Mouse (Mus musculus): ENCODE measurements around the gene Fgf11. TPM values are rescaled to one million over a fixed set of nuclear protein-coding genes. Genes with fewer than 3 reads are reported as not detected.

Fgf11 gene
- polyA plus RNA-seq, 1 experiment from 2014 or later = 1.0 TPM

DNA sequence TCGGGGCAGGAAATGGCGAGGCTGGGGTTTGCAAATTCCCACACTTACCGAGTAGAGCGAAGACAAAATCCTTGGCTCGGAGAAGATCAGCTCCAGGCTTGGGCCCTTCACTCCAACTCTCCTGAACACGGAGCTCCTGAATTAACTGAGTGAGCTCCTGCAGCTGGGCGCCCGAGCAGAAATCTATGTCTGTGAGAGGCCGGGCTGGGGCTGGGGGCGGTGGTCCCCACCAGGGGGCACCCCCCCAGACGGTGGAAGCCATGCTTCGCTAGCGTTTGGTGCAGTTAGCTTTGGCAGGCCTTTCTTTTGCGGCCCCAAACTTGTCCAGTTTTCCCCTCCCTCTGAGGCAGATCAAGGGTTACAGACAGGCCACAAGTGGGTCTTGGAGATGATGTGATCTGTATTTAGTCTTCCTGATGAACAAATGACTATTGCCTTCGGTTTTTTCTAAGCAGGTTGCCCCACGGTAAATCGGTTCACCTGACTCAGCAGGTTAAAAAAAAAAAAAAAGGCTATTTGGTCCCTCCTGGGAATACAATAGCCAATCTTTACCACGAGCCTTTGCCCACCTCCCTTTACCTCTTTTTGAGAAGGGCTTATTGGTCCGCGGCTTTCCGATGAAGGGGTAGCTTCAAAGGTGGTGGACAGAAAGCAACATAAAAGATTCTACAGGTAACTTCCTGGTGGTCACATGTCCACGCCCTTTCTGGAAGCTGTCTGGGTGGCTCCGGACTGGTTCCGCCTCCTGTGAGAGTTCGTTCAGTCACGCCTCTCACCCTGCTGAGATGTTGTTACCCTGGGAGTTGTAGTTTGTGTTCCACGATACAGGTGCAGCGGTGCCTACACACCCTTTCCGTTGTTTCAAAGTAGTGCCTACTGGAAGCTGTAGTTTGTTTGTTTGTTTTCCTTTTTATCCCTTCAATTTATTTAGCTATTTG, 3.6 kb upstream of the Fgf11 start, which contains the start of gene Tmem102:
TSS of gene Tmem102 (minus strand) at position 653 of the 938 bp plus-strand sequence.
- Histone ChIP-seq H3K4me3 (ENCODE audit: low read length) (peak within 1 kb of the TSS; percentile 66), H3K4me1 (replicated peaks; ENCODE audit: control insufficient read depth, insufficient read depth, low read length) (peaks cover 39% of the 10 kb centered on the region), H3K27ac (ENCODE audit: low read length) (no peak within 1 kb of the TSS), H3K36me3 (ENCODE audit: control insufficient read depth, insufficient read depth, low read length) (no peaks in the 10 kb centered on the region), H3K4me2 (ENCODE audit: low read depth, low read length) (peak within 1 kb of the TSS; percentile 98), H3K9ac (ENCODE audit: low read length) (peak within 1 kb of the TSS; percentile 75), H3K27me3 (ENCODE audit: control insufficient read depth, insufficient read depth, low read depth, low read length) (peaks cover 30% of the 10 kb centered on the region), H3K9me3 (ENCODE audit: control insufficient read depth, low read length) (peaks cover 3% of the 10 kb centered on the region; the same call in 1 of the 2 replicates)
- WGBS = 10% methylated on average over 29 of the region's 29 CpGs
- ATAC-seq (ENCODE audit: low read depth) = no peak

DNA sequence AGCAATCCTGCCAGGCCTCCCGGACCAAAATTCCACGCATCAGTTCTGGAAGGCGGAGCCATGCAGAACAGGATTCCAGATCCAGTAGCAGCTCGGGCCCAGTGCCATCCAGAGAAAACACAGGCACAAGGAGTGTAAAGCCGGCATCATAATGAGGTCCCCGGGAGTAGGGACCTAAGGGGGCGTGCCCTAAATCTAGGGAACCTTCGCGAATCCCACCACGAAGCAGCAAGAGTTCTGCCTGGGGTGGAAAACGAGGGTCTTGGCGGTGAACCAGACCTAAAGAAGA, 2.9 kb upstream of the Fgf11 start:
- Histone ChIP-seq H3K27me3 (ENCODE audit: control insufficient read depth, insufficient read depth, low read depth, low read length) (peaks cover 31% of the 10 kb centered on the region), H3K27ac (ENCODE audit: low read length) (no peak overlapping the region), H3K36me3 (ENCODE audit: control insufficient read depth, insufficient read depth, low read length) (no peaks in the 10 kb centered on the region), H3K9ac (ENCODE audit: low read length) (peak overlapping the region; percentile 75), H3K4me2 (ENCODE audit: low read depth, low read length) (peak overlapping the region; percentile 98), H3K4me3 (ENCODE audit: low read length) (peak overlapping the region; percentile 66), H3K4me1 (replicated peaks; ENCODE audit: control insufficient read depth, insufficient read depth, low read length) (peaks cover 45% of the 10 kb centered on the region), H3K9me3 (ENCODE audit: control insufficient read depth, low read length) (peaks cover 3% of the 10 kb centered on the region; the same call in 1 of the 2 replicates)
- 8% methylated on average over 12 of the region's 12 CpGs for WGBS
- no peak for ATAC-seq (ENCODE audit: low read depth)

DNA sequence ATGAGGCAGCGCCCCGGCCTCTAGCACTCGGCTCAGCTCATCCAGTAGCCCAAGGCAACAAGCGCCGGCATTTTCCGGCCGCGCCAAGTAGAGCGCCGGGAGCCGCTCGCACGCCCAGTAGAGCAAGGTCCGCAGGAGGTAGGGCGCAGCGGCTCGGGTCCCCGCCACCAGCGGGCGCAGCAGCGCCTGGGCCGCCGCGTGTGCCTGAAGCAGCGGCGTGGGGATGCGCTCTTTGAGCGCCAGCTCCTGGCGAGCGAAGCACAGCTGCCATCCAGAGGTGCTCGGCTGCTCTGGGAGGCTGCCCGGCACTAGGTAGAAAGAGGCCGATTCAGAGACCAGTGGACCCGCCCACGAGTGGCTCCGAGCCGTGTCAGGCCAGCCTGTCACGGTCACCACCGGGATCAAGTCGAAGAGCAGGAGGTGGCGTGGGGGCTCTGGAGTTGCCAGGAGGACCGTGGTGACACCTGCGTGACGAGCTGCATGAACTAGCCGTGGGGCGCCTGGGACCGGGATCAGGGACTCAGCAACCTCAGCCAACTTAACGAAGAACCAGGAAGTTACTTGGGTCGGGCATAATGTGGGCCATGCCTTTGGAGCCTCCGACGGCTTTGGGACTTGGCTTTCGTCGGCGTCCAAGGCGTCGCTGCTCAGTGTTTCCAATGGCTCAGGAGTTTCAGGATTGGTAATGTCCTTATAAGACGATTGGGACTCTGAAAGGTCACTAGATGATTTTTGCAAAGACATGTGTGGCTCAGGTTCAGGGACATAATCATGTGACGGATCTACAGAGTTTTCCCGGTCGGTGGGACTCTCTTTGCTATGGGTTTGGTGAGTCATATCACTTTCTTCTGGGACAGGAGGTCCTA, 2.4 kb upstream of the Fgf11 start:
- Histone ChIP-seq H3K4me1 (replicated peaks; ENCODE audit: control insufficient read depth, insufficient read depth, low read length) (peaks cover 49% of the 10 kb centered on the region), H3K4me2 (ENCODE audit: low read depth, low read length) (peak overlapping the region; percentile 98), H3K4me3 (ENCODE audit: low read length) (peak overlapping the region; percentile 66), H3K27me3 (ENCODE audit: control insufficient read depth, insufficient read depth, low read depth, low read length) (peaks cover 31% of the 10 kb centered on the region), H3K9ac (ENCODE audit: low read length) (peak overlapping the region; percentile 75), H3K27ac (ENCODE audit: low read length) (peak overlapping the region; percentile 31; the same call in 1 of the 2 replicates), H3K9me3 (ENCODE audit: control insufficient read depth, low read length) (peaks cover 3% of the 10 kb centered on the region; the same call in 1 of the 2 replicates), H3K36me3 (ENCODE audit: control insufficient read depth, insufficient read depth, low read length) (no peaks in the 10 kb centered on the region)
- peak; percentile 72 for ATAC-seq (ENCODE audit: low read depth)
- WGBS = 2% methylated on average over 60 of the region's 60 CpGs

DNA sequence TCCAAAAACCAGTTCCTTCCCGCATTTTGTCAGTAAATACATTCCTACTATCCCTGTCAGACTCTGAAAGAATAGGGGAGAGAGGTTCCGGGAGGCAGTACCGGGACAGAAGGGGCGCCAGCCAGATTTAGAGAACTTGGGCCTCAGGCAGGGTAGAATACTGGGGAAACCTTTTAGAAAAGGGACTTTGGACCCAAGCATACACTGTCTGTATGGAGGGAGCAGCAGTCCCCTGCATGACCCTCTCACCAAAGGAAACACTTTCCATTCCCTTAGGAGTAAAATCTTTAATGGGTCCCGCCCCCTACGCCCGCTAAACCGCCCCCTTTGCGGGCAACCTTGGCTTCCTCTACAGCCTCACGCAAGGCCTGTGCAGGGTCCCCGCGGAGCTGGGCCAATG, 1.7 kb upstream of the Fgf11 start:
- H3K27me3 ChIP-seq (ENCODE audit: control insufficient read depth, insufficient read depth, low read depth, low read length) = peaks cover 31% of the 10 kb centered on the region
- peak overlapping the region; percentile 75 for H3K9ac ChIP-seq (ENCODE audit: low read length)
- peak overlapping the region; percentile 66 for H3K4me3 ChIP-seq (ENCODE audit: low read length)
- ATAC-seq (ENCODE audit: low read depth) = peak; percentile 8; the same call in 1 of the 2 replicates
- H3K36me3 ChIP-seq (ENCODE audit: control insufficient read depth, insufficient read depth, low read length) = no peaks in the 10 kb centered on the region
- WGBS = 1% methylated on average over 12 of the region's 12 CpGs
- no peak overlapping the region for H3K27ac ChIP-seq (ENCODE audit: low read length)
- H3K4me1 ChIP-seq (replicated peaks; ENCODE audit: control insufficient read depth, insufficient read depth, low read length) = peaks cover 49% of the 10 kb centered on the region
- H3K4me2 ChIP-seq (ENCODE audit: low read depth, low read length) = peak overlapping the region; percentile 98
- peaks cover 3% of the 10 kb centered on the region; the same call in 1 of the 2 replicates for H3K9me3 ChIP-seq (ENCODE audit: control insufficient read depth, low read length)

DNA sequence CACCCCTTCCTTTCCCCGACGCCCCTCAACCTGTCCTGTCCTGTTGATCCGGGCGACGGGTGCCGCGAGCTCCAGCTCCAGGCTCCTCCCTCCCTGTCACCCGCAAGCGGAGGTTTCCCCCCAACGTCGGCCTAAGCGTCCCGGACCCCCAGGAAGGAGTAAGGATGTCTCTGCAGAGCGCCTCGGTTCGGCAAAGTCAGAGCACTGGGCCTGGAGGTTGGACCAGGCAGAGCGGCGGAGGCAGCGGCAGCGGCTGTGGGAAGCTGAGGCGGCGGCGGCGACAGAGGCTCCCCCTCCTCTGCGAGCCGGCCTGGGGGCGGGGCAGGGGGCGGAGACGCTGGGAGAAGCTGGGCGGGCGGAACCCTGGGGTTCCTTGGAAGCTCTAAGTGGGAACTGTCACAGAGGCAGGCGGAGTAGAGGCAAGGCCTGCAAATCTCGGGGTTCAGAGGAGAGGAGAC, 1.0 kb upstream of the Fgf11 start:
- ATAC-seq (ENCODE audit: low read depth) = peak; percentile 58
- Histone ChIP-seq H3K4me1 (replicated peaks; ENCODE audit: control insufficient read depth, insufficient read depth, low read length) (peaks cover 49% of the 10 kb centered on the region), H3K9ac (ENCODE audit: low read length) (peak overlapping the region; percentile 75), H3K27me3 (ENCODE audit: control insufficient read depth, insufficient read depth, low read depth, low read length) (peaks cover 31% of the 10 kb centered on the region), H3K36me3 (ENCODE audit: control insufficient read depth, insufficient read depth, low read length) (no peaks in the 10 kb centered on the region), H3K27ac (ENCODE audit: low read length) (0 out of 2 replicates have a peak overlapping the region, but pooled peaks have one; percentile 33), H3K9me3 (ENCODE audit: control insufficient read depth, low read length) (peaks cover 3% of the 10 kb centered on the region; the same call in 1 of the 2 replicates), H3K4me2 (ENCODE audit: low read depth, low read length) (peak overlapping the region; percentile 98), H3K4me3 (ENCODE audit: low read length) (peak overlapping the region; percentile 66)
- WGBS = 0% methylated on average over 33 of the region's 33 CpGs

DNA sequence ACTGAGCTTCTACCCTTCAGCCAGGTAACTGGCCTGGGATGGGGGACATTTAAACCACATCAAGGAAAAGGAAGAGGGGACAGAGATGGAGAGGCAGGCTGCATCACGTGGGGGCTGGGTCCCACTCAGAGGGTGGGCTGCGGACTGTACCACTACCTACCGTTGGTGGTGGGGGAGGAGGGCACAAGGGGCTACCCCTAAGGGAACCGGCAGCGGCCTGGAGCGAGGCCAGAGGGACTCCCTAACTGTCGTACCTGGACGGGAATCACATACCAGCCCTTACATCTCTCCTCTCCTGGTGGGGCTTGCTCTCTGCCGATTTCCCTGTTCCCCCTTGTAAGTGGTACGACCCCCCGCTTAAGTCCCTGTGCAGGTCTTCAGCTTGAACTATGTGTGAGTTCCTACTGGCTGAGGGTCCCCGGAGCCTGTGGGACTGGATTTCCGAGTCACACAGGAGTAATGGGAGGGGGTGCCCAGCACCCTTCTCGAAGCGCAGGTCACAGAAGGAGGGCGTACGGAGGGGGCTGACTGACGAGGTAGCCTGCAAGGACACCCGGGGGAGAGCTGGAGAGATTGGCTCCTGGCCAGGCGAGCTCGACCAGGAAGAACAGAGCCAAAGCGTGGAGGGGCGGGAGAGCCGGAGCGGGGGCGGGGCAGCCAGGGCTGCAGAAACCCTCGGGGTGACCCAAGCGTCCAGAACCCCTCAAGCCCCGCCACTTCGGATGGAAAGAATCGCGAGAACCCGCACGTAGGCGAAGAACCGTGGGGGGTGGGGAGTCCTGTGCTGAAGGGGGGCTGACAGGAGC, 1.1 kb downstream of the Fgf11 start:
- ATAC-seq (ENCODE audit: low read depth) = peak; percentile 31; the same call in 1 of the 2 replicates
- H3K9me3 ChIP-seq (ENCODE audit: control insufficient read depth, low read length) = no peaks in the 10 kb centered on the region
- H3K4me1 ChIP-seq (replicated peaks; ENCODE audit: control insufficient read depth, insufficient read depth, low read length) = peaks cover 51% of the 10 kb centered on the region
- H3K4me2 ChIP-seq (ENCODE audit: low read depth, low read length) = peak overlapping the region; percentile 98
- under 1% methylated on average over 36 of the region's 36 CpGs for WGBS
- H3K27ac ChIP-seq (ENCODE audit: low read length) = no peak overlapping the region
- peak overlapping the region; percentile 52 for H3K4me3 ChIP-seq (ENCODE audit: low read length)
- H3K27me3 ChIP-seq (ENCODE audit: control insufficient read depth, insufficient read depth, low read depth, low read length) = peaks cover 27% of the 10 kb centered on the region
- H3K36me3 ChIP-seq (ENCODE audit: control insufficient read depth, insufficient read depth, low read length) = no peaks in the 10 kb centered on the region
- H3K9ac ChIP-seq (ENCODE audit: low read length) = peak overlapping the region; percentile 62

DNA sequence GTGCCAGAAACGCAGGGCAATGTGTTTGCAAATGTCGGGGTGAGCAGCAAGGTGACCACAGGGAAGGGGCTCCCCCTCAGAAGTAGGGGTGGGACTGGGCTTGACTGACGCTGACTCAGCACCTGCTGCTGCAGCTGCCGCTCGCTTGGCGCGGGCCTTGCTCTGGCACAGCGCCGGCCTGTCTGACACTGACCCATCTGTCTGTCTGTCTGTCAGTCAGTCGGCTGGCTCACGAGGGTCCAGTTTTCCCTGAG, 1.6 kb downstream of the Fgf11 start:
- H3K27ac ChIP-seq (ENCODE audit: low read length) = no peak overlapping the region
- peak overlapping the region; percentile 98 for H3K4me2 ChIP-seq (ENCODE audit: low read depth, low read length)
- no peak for ATAC-seq (ENCODE audit: low read depth)
- peaks cover 27% of the 10 kb centered on the region for H3K27me3 ChIP-seq (ENCODE audit: control insufficient read depth, insufficient read depth, low read depth, low read length)
- H3K9me3 ChIP-seq (ENCODE audit: control insufficient read depth, low read length) = no peaks in the 10 kb centered on the region
- H3K36me3 ChIP-seq (ENCODE audit: control insufficient read depth, insufficient read depth, low read length) = no peaks in the 10 kb centered on the region
- H3K9ac ChIP-seq (ENCODE audit: low read length) = peak overlapping the region; percentile 62
- H3K4me1 ChIP-seq (replicated peaks; ENCODE audit: control insufficient read depth, insufficient read depth, low read length) = peaks cover 50% of the 10 kb centered on the region
- peak overlapping the region; percentile 52 for H3K4me3 ChIP-seq (ENCODE audit: low read length)
- WGBS = 1% methylated on average over 11 of the region's 11 CpGs

DNA sequence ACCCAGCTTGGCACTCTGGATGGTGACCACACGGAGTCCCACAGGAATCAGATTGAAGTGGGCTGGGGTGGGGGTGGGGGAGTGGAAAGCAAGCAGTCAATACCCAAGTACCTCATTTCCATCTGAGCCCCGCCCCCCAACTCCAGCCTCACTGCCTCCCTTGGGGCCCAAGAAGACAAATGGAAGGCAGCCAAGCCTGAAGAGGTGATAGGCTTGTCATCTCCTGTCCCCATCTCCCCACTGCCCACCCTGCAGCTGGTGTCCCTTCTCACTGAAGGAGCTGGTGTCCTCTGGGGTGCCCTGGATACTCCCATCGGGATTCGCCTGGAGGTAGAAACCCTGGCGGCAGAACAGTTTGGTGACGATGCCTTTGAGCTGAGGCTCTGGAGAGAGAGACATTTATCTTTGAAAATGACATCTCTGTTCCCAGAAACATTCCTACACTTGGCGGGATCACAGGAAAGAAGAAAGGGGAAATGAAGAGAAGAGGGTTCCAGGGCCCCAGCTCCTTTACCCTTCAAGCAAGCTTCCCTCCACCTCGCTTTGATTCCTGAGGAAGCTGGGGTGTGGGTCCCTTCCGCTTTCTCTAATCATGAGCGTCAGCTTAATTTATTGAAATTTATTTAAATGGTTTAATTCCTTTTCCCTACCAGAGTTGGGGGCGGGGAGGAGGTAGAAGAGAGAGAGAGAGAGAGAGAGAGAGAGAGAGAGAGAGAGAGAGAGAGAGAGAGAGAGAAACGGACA, 2.1 kb downstream of the Fgf11 start:
- peaks cover 46% of the 10 kb centered on the region for H3K4me1 ChIP-seq (replicated peaks; ENCODE audit: control insufficient read depth, insufficient read depth, low read length)
- no peak overlapping the region for H3K27ac ChIP-seq (ENCODE audit: low read length)
- no peaks in the 10 kb centered on the region for H3K36me3 ChIP-seq (ENCODE audit: control insufficient read depth, insufficient read depth, low read length)
- H3K9me3 ChIP-seq (ENCODE audit: control insufficient read depth, low read length) = no peaks in the 10 kb centered on the region
- no peak overlapping the region; the same call in 1 of the 2 replicates for H3K4me3 ChIP-seq (ENCODE audit: low read length)
- peak overlapping the region; percentile 98 for H3K4me2 ChIP-seq (ENCODE audit: low read depth, low read length)
- 21% methylated on average over 12 of the region's 12 CpGs for WGBS
- peaks cover 22% of the 10 kb centered on the region for H3K27me3 ChIP-seq (ENCODE audit: control insufficient read depth, insufficient read depth, low read depth, low read length)
- H3K9ac ChIP-seq (ENCODE audit: low read length) = no peak overlapping the region
- ATAC-seq (ENCODE audit: low read depth) = no peak
